In the genomic region with DNA sequence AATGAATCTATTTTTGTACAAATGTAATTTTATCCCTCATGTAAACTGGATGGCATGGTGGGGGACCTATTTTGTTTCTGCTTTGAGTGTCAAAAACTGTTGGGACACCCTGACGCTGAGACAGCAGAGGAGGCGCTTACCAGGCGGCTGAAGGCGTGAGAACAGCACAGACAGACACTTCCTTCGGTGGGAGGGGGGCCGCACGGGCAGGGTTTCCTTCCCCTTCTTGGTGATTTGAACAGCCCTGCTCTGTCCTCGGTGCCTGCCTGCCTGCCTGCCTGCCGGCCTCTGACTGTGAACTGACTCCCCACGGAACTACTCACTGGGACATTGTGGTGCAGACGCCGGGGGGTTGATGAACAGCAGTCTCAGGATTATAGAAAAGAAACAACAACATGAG, we compare ENCODE assay signal across 14 mouse cellular contexts.
A peak's percentile ranks its signal among the peaks of the same experiment; 100 is the strongest.
DNase-seq lines count a peak whose midpoint lies in the region; ATAC-seq and TF ChIP-seq lines count a peak whose summit lies in the region.
"Had no signal": no experiment of that assay in that cellular context is flagged by ENCODE, and none has a peak within 500 bp of the region (broad histone marks: within the 10 kb centered on the region; RNA-seq: fewer than 3 reads in every experiment).

No protein-coding gene starts in this region.

- peaks cover 38% of the 10 kb centered on the region for H3K27me3 ChIP-seq in heart, embryonic 11.5 days (ENCODE audit: control insufficient read depth, insufficient read depth, low read length)
- no peaks in the 10 kb centered on the region for H3K27me3 ChIP-seq in lung, postnatal 0 days (replicated peaks; ENCODE audit: insufficient read depth, low read length)
- H3K27me3 ChIP-seq in limb, embryonic 15.5 days, result no peaks in the 10 kb centered on the region
- H3K27me3 ChIP-seq: hindbrain, embryonic 15.5 days; midbrain, embryonic 13.5 days; neural tube, embryonic 12.5 days had no signal

- no peak overlapping the region for H3K4me3 ChIP-seq in heart, embryonic 11.5 days (ENCODE audit: low read depth, low read length)
- H3K4me3 ChIP-seq in lung, postnatal 0 days (ENCODE audit: low read depth, low read length), result no peak overlapping the region
- H3K4me3 ChIP-seq in limb, embryonic 15.5 days, result no peak overlapping the region
- H3K4me3 ChIP-seq: hindbrain, embryonic 15.5 days; midbrain, embryonic 13.5 days; neural tube, embryonic 12.5 days had no signal

- intact Hi-C loops in heart, postnatal 10 days (cut with DNase I), result loop anchor here (1.0 kb wide), 1 partner anchor 82 kb away; no protein-coding TSS in a partner anchor

- H3K36me3 ChIP-seq in heart, embryonic 11.5 days (ENCODE audit: control insufficient read depth, insufficient read depth, low read length), result peaks cover 13% of the 10 kb centered on the region
- H3K36me3 ChIP-seq in lung, postnatal 0 days (ENCODE audit: insufficient read depth, low read length), result 0 out of 2 replicates have a peak, but pooled peaks cover 12% of the 10 kb centered on the region
- peaks cover 32% of the 10 kb centered on the region for H3K36me3 ChIP-seq in limb, embryonic 15.5 days
- H3K36me3 ChIP-seq: G1E; hindbrain, embryonic 15.5 days had no signal

- no peak for ATAC-seq in heart, embryonic 11.5 days (replicated peaks; ENCODE audit: insufficient number of reproducible peaks, low FRiP score, low TSS enrichment)
- ATAC-seq in lung, postnatal 0 days, result no peak
- ATAC-seq in granulocyte monocyte progenitor cell, adult 5-6 weeks (replicated peaks; ENCODE audit: poor library complexity, severe bottlenecking), result peak; percentile 35; the same call in 1 of the 2 replicates
- ATAC-seq in limb, embryonic 15.5 days (ENCODE audit: insufficient number of reproducible peaks, low FRiP score, low TSS enrichment, low read depth), result no peak
- ATAC-seq: midbrain, embryonic 13.5 days had no signal

- H3K9ac ChIP-seq in heart, embryonic 11.5 days (ENCODE audit: low read depth, low read length), result no peak overlapping the region
- no peak overlapping the region for H3K9ac ChIP-seq in lung, postnatal 0 days (replicated peaks; ENCODE audit: low read depth)
- H3K9ac ChIP-seq in limb, embryonic 15.5 days, result no peak overlapping the region
- H3K9ac ChIP-seq: hindbrain, embryonic 15.5 days; midbrain, embryonic 13.5 days; neural tube, embryonic 12.5 days had no signal

- no peaks in the 10 kb centered on the region for H3K9me3 ChIP-seq in heart, embryonic 11.5 days (replicated peaks; ENCODE audit: control insufficient read depth, low read length)
- H3K9me3 ChIP-seq in lung, postnatal 0 days (ENCODE audit: low read length), result no peaks in the 10 kb centered on the region
- H3K9me3 ChIP-seq in limb, embryonic 15.5 days, result no peaks in the 10 kb centered on the region
- H3K9me3 ChIP-seq: G1E; hindbrain, embryonic 15.5 days; midbrain, embryonic 13.5 days; neural tube, embryonic 12.5 days had no signal

- no peak for TF ChIP-seq CTCF in lung, postnatal 0 days (IDR thresholded peaks at IDR 0.05)

- H3K27ac ChIP-seq in heart, embryonic 11.5 days (ENCODE audit: low read depth, low read length), result no peak overlapping the region
- no peak overlapping the region for H3K27ac ChIP-seq in lung, postnatal 0 days (ENCODE audit: low read length)
- 0 out of 2 replicates have a peak overlapping the region, but pooled peaks have one; percentile 73 for H3K27ac ChIP-seq in limb, embryonic 15.5 days
- H3K27ac ChIP-seq: hindbrain, embryonic 15.5 days; midbrain, embryonic 13.5 days; neural tube, embryonic 12.5 days had no signal

- H3K4me1 ChIP-seq in heart, embryonic 11.5 days (ENCODE audit: control insufficient read depth, insufficient read depth, low read length), result peaks cover 25% of the 10 kb centered on the region
- H3K4me1 ChIP-seq in lung, postnatal 0 days (ENCODE audit: insufficient read depth, low read depth, low read length), result peaks cover 18% of the 10 kb centered on the region
- H3K4me1 ChIP-seq in limb, embryonic 15.5 days, result peaks cover 72% of the 10 kb centered on the region

- H3K4me2 ChIP-seq in heart, embryonic 11.5 days, result no peak overlapping the region
- H3K4me2 ChIP-seq in lung, postnatal 0 days (replicated peaks; ENCODE audit: low read depth, low read length), result no peak overlapping the region
- H3K4me2 ChIP-seq in limb, embryonic 15.5 days, result no peak overlapping the region
- H3K4me2 ChIP-seq: hindbrain, embryonic 15.5 days; midbrain, embryonic 13.5 days; neural tube, embryonic 12.5 days had no signal

- peak; percentile 96 for DNase-seq in heart, adult 11 months
- DNase-seq in lung, postnatal 4 days, result peak; percentile 56 to 67
- no peak for DNase-seq in lung, postnatal 0 days (ENCODE audit: low spot score)
- no peak for DNase-seq in natural killer cell, adult 2 months (ENCODE audit: low spot score in 2 of 2)
- DNase-seq in heart, postnatal 10 days, result no peak
- DNase-seq: B cell, adult 2 months; cerebellum, postnatal 14 days had no signal

- WGBS in heart, embryonic 11.5 days (ENCODE audit: insufficient replicate concordance), result 44% methylated on average over 12 of the region's 12 CpGs
- WGBS in lung, postnatal 0 days, result 53% methylated on average over 12 of the region's 12 CpGs
- WGBS in limb, embryonic 15.5 days, result 47% methylated on average over 12 of the region's 12 CpGs

- no peak for TF ChIP-seq EP300 in lung, postnatal 0 days (IDR thresholded peaks at IDR 0.05)

Comparison
In these comparisons a context has a peak if more than half of its experiments do, and no peak if none do; other contexts are left out.
1. DNase-seq: peak in heart, adult 11 months (single experiment) and lung, postnatal 4 days (2 of 2); none in lung, postnatal 0 days (single experiment), natural killer cell, adult 2 months (0 of 2) and heart, postnatal 10 days (0 of 2).